Mouse (Mus musculus): ENCODE data around the gene Stx2.

DNA sequence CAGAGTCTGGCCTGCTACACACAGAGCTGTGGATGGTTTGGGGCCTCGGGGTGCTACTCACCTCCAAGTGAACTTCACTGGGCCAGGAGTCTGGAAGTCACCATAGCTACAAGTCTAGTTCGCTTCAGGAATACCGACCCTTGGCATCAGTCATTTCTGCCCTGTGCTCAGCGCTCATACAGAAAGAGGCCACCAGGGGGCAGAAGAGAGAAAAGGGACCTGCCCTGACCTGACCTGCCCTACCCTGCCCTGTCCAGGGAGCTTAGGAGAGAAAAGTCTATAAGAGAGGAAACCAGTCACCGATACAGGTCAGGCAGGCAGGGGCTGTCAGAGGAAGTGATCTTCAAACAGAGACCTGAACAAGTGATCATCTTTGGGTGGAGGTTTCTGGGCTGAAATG lies 61.3 kb downstream of the Stx2 start:
- no peak for TF ChIP-seq TAL1 (IDR thresholded peaks at IDR 0.05; ENCODE audit: low read length)
- no peak for TF ChIP-seq GATA1 (IDR thresholded peaks at IDR 0.05; ENCODE audit: low read length)

Measured in erythroblast, embryonic 14.5 days (primary cell).